Mouse (Mus musculus) cerebellum, postnatal 10 days (tissue): Measurements from ENCODE around the gene Ihh.
A peak's percentile ranks its signal among the peaks of the same experiment; 100 is the strongest.

Experiments
- DNase-seq, 2 experiments: peaks; one replicate each; pipeline ENCODE4 v3.0.0; 2021; ENCODE audit warnings: mixed read lengths in 2 of 2

Gene Ihh

GRCm38 (mm10) chr1:74941651-74942360, 9.7 kb downstream of the Ihh start:
- no peak for DNase-seq

GRCm38 (mm10) chr1:74939762-74940161, 11.7 kb downstream of the Ihh start:
- DNase-seq, result no peak

DNA sequence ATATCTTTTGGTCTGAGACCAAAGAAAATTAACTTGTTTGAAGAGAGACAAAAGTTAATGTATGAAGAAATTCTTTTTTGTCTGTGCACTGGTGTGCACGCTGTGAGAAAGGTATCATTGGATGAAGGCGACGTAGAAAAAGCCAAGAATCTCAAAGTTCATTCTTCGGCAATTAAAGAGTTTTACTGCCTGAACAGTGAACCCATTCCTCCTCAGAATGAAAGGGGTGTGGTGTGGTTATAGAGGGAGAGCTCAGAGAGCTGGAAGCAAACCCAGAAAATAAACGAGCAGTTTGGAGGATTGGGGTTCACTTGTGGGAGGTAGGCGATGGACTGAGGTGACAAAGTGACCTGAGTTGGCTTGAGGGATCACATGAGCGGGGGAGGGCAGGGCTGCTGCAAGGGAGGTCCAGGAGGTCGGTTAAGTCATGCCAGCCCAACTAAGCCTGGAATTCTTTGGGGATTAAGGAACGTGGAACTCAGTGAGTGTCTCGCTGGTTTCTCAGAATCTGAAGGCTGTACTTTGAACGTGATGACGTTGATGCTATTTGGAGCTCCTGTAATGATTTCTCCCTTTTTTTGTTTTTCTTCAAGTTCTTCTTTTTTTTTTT, 15.1 kb downstream of the Ihh start:
- DNase-seq, result no peak

DNA sequence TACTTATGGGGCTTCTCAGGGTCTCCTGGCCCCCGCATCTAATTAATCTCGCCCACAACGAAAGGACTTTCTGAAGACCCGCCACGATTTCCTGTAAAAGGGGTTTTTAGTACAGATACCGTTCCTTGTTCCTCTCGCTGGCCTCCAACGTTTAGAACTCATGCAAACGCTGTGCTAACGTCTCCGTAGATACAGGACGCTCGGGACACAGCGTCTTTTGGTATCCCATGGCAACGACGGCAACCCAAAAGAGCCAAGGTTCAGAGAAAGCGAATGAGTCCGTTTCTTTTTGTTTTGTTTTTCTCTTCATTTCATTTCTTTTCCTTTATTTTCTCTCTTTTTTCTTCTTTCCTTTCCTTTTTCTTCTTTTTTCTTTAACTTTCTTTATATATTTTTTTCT, 16.1 kb downstream of the Ihh start, which contains the start of gene Cfap65:
Cfap65 (minus strand) TSS at position 198 of the 400 bp plus-strand sequence.
- DNase-seq, result peak; percentile 81 to 83

DNA sequence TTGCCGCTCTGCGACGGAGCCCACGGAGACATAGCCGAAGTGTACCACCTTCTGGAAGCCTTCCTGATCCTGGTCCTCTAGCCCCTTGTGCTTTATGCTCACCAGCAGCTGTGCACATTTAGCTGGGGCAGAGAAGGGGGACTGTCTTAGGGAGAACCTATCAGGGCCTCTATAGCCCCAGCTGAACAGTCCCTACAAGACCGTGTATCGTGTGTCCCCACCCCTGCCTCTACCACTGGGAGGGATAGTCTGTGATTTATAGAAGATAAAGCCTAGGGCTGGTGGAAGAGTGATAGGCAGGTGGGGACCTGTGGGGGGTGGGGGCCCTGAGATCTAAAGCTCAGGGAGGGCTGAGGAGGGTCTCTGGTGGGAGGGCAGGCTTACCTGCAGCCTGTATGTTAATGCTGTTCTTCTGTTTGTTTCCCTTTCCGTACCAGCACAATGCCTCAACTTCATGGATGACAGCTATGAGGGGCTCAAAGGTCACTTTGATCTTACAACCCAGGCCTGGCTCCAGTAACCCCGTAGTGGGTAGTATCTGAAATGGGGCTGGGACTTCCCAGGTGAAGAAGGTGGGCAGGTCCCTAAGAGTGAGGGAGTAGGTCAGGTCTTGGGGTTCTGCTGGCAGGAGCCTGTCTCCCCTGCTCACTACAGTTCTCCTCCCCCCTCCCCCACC, 23.7 kb downstream of the Ihh start:
- no peak for DNase-seq

GRCm38 (mm10) chr1:74926721-74927120, 24.8 kb downstream of the Ihh start:
- DNase-seq, result peak; percentile 67

GRCm38 (mm10) chr1:74924464-74924863, 27.0 kb downstream of the Ihh start:
- no peak for DNase-seq

DNA sequence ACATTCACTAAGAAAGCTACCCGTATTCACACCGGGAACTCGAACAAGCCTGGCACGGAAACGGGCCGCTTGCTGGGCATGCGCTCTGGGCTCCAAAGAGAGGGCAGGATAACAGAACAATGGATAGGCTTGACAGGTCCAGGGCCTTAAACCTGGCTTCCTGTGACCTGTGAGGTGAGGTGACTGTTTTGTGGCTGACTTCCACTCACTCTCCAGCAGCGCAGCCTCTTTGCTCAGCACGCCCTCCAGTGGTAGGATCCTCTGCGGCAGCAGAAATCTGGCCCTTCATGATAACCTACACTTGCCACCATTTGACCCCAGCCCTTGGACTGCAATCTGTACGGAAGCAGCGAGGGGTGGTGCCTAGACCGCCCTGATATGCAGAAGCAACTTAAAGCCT, 35.8 kb downstream of the Ihh start:
- DNase-seq, result peak; percentile 42 to 48

- DNase-seq, result no peak
Measured at GRCm38 (mm10) chr1:74902191-74902590, 49.3 kb downstream of the Ihh start.

DNA sequence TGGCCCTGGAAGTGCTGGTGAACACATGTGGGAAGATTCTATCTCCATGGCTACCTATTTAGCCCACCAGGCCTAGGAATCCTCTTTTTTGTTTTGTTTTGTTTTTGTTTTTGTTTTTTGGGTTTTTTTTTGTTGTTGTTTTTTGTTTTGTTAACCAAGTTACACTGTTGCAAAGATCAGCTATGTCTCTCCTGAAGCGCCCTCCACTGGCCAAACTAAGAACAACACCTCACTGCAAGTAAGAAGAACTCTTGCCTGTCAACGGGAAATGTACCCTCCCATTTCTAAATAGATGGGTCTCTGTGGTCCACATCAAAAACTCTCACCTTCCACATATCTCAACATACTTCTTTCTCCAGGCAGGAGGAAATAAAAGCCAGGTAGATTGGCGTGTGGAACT, 49.8 kb downstream of the Ihh start:
- peak; percentile 85 to 91 for DNase-seq

DNA sequence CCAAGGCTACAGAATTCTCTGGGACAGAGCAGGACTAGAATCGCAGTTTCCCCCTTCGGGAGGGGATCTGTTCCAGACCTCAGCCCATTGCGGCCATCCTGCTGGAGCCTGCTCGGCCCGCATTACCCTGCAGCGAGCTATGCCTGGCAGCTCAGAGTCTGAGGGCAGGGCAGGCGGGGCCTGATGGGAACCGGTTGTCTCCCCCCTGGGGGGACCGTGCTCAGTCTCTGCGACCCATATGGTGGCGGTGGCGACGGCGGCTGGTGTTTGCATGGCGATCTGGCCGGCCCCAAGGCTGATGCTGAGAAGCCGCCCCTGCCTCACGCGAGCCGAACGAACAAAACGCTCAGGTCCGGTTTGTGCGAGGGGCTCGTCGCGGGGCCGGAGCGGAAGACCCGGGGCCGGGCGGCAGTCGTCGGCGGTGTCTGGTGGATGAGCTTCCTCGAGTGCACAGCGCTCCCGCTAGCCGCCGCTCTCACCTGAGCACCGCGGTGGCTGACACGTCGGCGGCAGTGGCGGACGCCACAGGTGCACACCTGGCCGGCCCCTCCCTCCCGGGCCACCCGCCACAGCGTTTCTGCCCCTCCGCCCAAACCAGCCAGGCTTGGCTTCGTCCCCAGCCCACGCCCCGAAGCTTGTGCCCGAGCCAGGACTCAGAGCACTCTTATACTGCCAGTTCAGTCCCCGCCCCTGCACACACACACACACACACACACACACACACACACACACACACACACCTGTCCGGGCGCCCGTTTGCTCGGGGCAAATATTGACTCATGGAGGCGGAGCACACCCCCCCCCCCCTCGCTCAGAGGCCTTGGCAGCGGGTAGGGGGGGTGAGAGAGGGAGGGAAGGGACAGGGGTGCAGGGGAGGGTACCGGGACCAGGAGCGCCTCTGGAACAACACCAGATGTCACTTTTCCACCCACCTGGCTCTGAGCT, 50.9 kb downstream of the Ihh start:
- DNase-seq, result peak; percentile 67 to 74

DNA sequence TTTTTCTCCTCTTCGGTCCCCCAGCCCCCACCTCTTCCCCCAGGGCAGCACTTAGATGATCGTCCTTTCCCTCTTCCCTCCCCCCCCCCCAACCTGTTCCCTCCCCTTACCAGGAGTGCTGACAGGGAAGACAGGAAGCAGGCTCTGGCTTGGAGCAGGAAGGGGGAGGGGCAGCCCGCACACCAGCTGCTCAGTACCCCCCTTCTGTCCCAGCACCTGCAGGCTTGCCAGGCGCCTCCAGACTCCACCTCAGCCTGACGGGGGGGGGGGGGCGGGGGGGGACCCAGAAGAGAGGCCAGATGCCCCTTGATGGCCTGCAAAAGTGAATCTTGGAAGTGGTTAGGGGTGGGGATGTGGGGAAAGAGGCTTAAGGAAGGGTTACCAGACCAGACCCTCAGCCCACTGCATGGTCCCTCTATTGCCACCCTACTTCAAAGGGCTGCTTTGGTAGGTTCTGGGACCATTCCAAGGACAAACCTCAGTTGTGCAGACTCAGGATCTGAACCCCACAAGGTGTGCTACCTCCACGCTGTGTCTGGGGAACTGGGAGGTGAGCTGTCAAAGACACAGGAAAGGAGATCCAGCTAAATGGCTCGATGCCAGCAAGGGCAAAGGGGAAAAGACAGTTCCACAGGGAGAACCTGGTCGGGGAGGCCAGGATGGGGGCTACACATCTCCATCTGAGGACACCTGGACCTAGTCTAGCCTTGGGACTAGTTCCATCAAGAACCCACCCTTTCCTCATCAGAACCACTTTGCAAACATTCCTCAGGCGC, 52.6 kb downstream of the Ihh start:
- peak; percentile 56 to 69 for DNase-seq

- DNase-seq, result no peak
Measured at GRCm38 (mm10) chr1:74897976-74898375, 53.5 kb downstream of the Ihh start.
